Mouse (Mus musculus) lung, embryonic 15.5 days (tissue): ENCODE measurements around the gene Trex1. TPM values are rescaled to one million over a fixed set of nuclear protein-coding genes. Genes with fewer than 3 reads are reported as not detected.
A peak's percentile ranks its signal among the peaks of the same experiment; 100 is the strongest.

Experiments
- ATAC-seq: fragments of 200-750 bp; cut with Nextera tagmentation; 2 replicates; pipeline ENCODE4 v1.8.0; 2017; ENCODE audit warnings: moderate number of reproducible peaks, borderline replicate concordance; ENCODE audit not compliant: low FRiP score, low TSS enrichment; ENCODE audit errors: extremely low read depth
- H3K27ac ChIP-seq: fragments of 300-500 bp; sonication (generic); 2 replicates; pipeline ENCODE4 v1.5.1; 2015; ENCODE audit warnings: moderate library complexity, mild to moderate bottlenecking, inconsistent platforms
- H3K27me3 ChIP-seq: fragments of 300-500 bp; sonication (generic); 2 replicates; pipeline ENCODE4 v1.6.1; 2015; ENCODE audit warnings: inconsistent platforms
- H3K36me3 ChIP-seq: fragments of 300-500 bp; sonication (generic); 2 replicates; pipeline ENCODE4 v1.6.1; 2015; ENCODE audit warnings: inconsistent platforms
- H3K4me1 ChIP-seq: fragments of 300-500 bp; sonication (generic); 2 replicates; pipeline ENCODE4 v1.6.1; 2015; ENCODE audit warnings: inconsistent platforms
- H3K4me2 ChIP-seq: fragments of 300-500 bp; sonication (generic); 2 replicates; pipeline ENCODE4 v1.6.1; 2015; ENCODE audit warnings: inconsistent platforms, mild to moderate bottlenecking, moderate library complexity
- H3K4me3 ChIP-seq: fragments of 300-500 bp; sonication (generic); 2 replicates; pipeline ENCODE4 v1.5.1; 2015; ENCODE audit warnings: mild to moderate bottlenecking, inconsistent platforms
- H3K9ac ChIP-seq: fragments of 300-500 bp; sonication (generic); 2 replicates; pipeline ENCODE4 v1.6.1; 2015; ENCODE audit warnings: inconsistent platforms
- H3K9me3 ChIP-seq: fragments of 300-500 bp; sonication (generic); 2 replicates; pipeline ENCODE4 v1.6.1; 2016; ENCODE audit warnings: inconsistent platforms
- WGBS: fragments of 180-500 bp; shearing (Covaris S2); methylation state at CpG from one replicate; pipeline ENCODE4 v1.1.7; 2015; 5-methylcytosine and 5-hydroxymethylcytosine counted together
- polyA plus RNA-seq: library from polyadenylated mRNA; unstranded; fragments of >200 nt; fragmentation: Nextera tagmentation; extraction: Ambion mirVana; gene quantifications from 2 replicates; pipeline ENCODE4 v1.2.1, GENCODE M21; 2015

The Trex1 gene
- polyA plus RNA-seq, 1 experiment from 2014 or later = 14.0 TPM

DNA sequence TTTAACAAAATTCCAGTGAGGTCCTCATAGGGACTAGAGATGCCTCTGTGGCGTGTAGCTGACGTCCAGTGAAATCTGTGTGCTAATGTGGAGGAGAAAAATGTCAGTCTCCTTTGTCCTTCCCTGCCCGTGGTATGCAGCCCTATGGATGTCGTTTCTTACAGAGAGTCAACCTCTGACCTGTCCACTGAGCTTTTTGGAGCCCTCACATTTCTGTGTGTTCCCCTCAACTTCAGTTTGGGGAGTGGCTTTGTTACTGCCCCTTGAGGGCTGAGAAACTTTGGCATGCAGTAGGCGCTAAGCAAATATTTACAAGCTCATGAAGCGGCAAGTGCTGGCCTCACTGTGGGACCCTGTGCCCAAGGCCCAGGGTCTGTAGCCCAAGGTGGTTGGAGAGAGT lies 37.8 kb upstream of the Trex1 start:
- H3K4me1 ChIP-seq = peaks cover 62% of the 10 kb centered on the region
- no peak for ATAC-seq
- H3K9ac ChIP-seq = peak overlapping the region; percentile 95
- 14% methylated on average over 6 of the region's 6 CpGs for WGBS
- H3K27ac ChIP-seq = peak overlapping the region; percentile 99
- H3K9me3 ChIP-seq = no peaks in the 10 kb centered on the region
- peaks cover 17% of the 10 kb centered on the region for H3K36me3 ChIP-seq
- H3K4me3 ChIP-seq = peak overlapping the region; percentile 79
- peak overlapping the region; percentile 83 for H3K4me2 ChIP-seq
- no peaks in the 10 kb centered on the region for H3K27me3 ChIP-seq

DNA sequence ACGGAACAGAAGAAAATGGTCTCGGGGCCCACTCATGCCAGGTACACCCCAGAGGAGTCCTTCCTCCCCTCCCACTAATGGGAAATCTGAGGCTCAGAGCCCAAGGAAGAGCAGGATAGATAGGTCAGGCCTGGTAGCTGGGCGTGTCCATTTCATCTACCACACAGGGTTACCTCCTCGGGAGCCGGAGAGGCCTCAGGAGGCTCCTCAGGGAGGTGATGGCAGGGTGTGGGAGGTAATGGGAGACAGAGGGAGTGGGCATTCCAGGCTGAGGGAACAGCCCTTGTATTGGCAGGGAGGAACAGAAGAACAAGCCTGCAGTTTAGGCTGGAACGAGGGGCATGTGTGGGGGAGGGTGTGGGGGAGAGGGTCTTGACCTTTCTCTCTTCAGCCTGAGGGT lies 37.3 kb upstream of the Trex1 start:
- no peak for ATAC-seq
- Histone ChIP-seq H3K27ac (peak overlapping the region; percentile 99), H3K4me2 (peak overlapping the region; percentile 83), H3K36me3 (peaks cover 13% of the 10 kb centered on the region), H3K27me3 (no peaks in the 10 kb centered on the region), H3K4me3 (peak overlapping the region; percentile 79), H3K4me1 (peaks cover 62% of the 10 kb centered on the region), H3K9me3 (no peaks in the 10 kb centered on the region), H3K9ac (peak overlapping the region; percentile 95)
- 22% methylated on average over 6 of the region's 6 CpGs for WGBS

DNA sequence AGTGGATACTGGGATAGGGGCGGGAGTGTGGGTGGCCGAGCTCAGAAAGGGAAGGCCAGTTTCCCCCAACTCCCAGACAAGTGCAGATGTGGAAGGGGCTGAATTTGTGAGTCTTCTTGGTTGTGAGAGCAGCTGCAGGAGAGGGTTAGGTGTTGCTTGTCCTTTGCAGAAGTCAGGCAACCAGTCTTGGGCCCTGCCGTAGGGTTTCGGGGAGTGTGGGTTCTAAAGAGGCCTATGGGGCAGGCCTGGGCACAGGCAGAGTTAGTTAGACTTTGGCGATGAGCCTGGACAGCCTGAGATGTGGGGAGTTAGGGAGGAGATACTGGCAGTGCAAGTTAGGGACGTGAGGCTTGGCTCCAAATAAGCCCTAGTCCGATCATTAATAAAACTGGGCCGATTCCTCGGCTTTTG lies 36.7 kb upstream of the Trex1 start:
- Histone ChIP-seq H3K36me3 (peaks cover 8% of the 10 kb centered on the region), H3K4me3 (peak overlapping the region; percentile 79), H3K9me3 (no peaks in the 10 kb centered on the region), H3K9ac (peak overlapping the region; percentile 95), H3K4me1 (peaks cover 62% of the 10 kb centered on the region), H3K27ac (peak overlapping the region; percentile 99), H3K27me3 (no peaks in the 10 kb centered on the region), H3K4me2 (peak overlapping the region; percentile 83)
- WGBS = 10% methylated on average over 9 of the region's 9 CpGs
- ATAC-seq = no peak

DNA sequence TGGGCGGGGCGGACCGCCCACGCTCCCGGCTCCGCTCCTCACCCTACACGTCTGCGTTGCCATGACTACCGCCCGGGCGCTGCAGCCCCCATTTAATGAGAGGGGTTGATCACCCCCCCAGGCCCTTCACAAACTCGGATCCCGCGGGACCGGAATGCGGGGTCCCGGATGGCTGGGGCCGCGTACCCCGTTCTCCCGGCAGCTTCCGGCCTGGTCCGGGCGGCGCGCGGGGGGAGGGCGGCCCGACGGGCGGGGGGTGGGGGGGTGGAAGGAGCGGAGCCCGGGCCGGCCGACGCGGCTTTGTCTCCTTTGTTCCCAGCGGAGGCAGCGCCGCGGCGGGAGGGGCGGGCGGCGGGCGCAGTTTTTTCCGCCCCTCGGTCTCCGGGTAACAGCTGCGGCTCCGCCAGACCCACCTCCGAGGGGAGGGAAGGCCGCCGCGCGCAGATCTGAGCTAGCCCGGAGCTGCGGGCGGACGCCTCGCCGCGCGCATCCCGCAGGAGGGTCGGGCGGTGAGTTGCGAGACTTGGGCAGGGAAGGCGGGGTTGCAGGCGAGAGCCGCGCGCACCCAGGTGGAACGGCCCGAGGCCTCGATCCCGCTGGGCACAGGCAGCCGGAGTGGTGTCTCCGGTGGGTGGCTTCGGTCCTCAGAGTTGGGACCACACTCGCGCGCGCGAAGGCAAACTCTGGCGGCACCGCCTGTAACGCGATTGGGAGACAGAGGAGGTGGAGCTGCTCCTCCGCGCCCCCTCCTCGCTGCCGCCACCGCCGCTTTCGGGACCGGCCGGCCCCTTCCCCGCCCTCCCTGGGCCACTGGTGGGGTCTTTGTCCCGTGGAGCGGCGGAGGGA lies 35.8 kb upstream of the Trex1 start, which contains the start of gene Plxnb1:
Gene Plxnb1, plus strand, starts transcription at position 253 of the 846 bp plus-strand sequence.
- Histone ChIP-seq H3K36me3 (peaks cover 8% of the 10 kb centered on the region), H3K9me3 (no peaks in the 10 kb centered on the region), H3K27me3 (no peaks in the 10 kb centered on the region), H3K4me1 (peaks cover 63% of the 10 kb centered on the region), H3K4me2 (peak within 1 kb of the TSS; percentile 83), H3K9ac (peak within 1 kb of the TSS; percentile 95), H3K4me3 (peak within 1 kb of the TSS; percentile 79), H3K27ac (peak within 1 kb of the TSS; percentile 99)
- under 1% methylated on average over 98 of the region's 102 CpGs for WGBS
- peak; percentile 61 for ATAC-seq

DNA sequence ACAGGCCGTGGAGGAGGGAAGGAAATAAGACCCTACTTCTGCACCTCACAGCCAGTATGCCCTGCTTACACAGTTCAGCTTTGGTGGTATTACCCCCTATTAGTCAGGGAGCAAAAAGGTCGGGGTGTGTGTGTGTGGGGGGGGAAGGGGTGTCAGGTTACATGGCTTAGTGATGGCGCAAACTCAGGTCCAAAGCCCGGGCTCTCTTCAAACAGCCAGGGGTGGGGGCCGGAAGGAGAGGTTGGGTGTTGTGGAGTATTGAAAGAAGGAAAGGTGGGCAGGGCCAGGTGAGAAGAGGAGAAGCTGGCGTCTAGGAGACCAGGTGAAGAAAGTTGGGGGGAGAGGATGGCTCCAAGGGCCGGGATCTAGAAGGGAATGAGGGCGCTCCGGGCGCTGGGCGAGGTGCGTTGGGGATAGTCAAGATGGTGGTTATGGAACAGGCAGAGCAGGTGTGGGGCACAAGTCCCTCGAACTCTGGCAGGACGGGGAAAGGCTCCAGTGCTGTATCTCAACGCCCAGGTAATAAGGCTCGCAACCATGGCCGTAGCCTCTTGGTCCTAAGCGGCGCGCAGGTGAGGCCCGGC lies 35.1 kb upstream of the Trex1 start:
- H3K9me3 ChIP-seq = no peaks in the 10 kb centered on the region
- H3K27ac ChIP-seq = peak overlapping the region; percentile 99
- H3K36me3 ChIP-seq = peaks cover 2% of the 10 kb centered on the region; the same call in 1 of the 2 replicates
- H3K4me2 ChIP-seq = peak overlapping the region; percentile 83
- H3K4me3 ChIP-seq = peak overlapping the region; percentile 79
- peaks cover 61% of the 10 kb centered on the region for H3K4me1 ChIP-seq
- H3K27me3 ChIP-seq = no peaks in the 10 kb centered on the region
- under 1% methylated on average over 21 of the region's 21 CpGs for WGBS
- H3K9ac ChIP-seq = peak overlapping the region; percentile 95
- ATAC-seq = peak; percentile 11

DNA sequence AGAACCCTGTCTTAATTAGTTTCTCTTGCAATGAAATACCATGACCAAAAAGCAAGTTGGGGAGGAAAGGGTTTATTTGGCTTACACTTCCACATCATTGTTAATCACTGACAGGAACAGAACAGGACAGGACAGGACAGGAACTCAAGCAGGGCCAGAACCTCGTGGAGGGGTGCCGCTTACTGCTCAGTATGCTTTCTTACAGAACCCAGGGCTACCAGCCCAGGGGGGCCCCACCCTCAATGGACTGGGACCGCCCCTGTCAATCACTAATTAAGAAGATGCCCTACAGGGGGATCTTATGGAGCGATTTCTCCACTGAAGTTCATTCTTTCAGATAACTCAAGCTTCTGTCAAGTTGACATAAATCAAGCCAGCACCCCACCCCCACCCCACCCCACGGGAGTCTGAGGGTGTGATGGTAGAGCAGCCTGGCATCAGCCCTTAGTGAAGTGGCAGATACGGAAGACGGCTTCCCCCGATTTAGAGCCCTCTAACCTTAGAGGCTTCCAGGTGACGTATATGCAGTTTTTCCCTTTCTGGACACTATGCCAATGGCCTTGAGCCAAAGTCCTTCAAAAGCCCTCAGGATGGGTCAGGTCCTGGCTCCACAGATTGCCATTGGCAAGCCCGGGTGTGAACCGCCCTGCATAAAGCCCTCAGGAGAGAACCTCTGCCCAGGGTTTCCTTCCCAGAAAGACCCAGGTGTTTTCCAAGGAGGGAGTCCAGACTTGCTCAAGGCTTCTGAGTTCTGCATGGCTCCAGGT lies 34.4 kb upstream of the Trex1 start:
- 0 out of 2 replicates have a peak, but pooled peaks have one; percentile 0 for ATAC-seq
- H3K4me2 ChIP-seq = peak overlapping the region; percentile 83
- H3K36me3 ChIP-seq = no peaks in the 10 kb centered on the region
- H3K27me3 ChIP-seq = no peaks in the 10 kb centered on the region
- peak overlapping the region; percentile 99 for H3K27ac ChIP-seq
- no peaks in the 10 kb centered on the region for H3K9me3 ChIP-seq
- peak overlapping the region; percentile 79 for H3K4me3 ChIP-seq
- peaks cover 55% of the 10 kb centered on the region for H3K4me1 ChIP-seq
- 6% methylated on average over 11 of the region's 11 CpGs for WGBS
- peak overlapping the region; percentile 95 for H3K9ac ChIP-seq

DNA sequence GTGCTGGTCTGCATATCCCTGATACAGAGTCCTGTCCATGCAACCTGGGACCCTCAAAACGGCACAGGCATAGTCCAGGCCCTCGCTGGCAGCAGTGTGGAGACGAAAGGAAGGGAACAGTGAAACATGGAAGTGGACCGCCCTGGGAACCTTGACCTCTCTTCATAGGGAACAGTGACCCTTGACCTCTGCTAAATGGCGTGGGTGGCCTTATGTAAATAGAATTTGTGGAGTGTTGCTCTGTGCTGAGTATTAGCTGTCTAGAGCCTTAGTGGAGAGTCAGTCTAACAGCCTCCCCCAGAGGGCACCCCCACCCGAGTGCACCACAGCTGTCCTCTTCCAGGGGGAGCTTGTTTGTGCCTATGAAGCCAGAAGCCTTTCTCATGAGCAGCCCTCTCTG lies 33.3 kb upstream of the Trex1 start:
- no peaks in the 10 kb centered on the region for H3K27me3 ChIP-seq
- no peak overlapping the region for H3K4me3 ChIP-seq
- peaks cover 48% of the 10 kb centered on the region for H3K4me1 ChIP-seq
- 57% methylated on average over 6 of the region's 6 CpGs for WGBS
- 0 out of 2 replicates have a peak overlapping the region, but pooled peaks have one; percentile 99 for H3K27ac ChIP-seq
- H3K9me3 ChIP-seq = no peaks in the 10 kb centered on the region
- no peak overlapping the region for H3K9ac ChIP-seq
- ATAC-seq = no peak
- H3K4me2 ChIP-seq = no peak overlapping the region
- H3K36me3 ChIP-seq = no peaks in the 10 kb centered on the region

DNA sequence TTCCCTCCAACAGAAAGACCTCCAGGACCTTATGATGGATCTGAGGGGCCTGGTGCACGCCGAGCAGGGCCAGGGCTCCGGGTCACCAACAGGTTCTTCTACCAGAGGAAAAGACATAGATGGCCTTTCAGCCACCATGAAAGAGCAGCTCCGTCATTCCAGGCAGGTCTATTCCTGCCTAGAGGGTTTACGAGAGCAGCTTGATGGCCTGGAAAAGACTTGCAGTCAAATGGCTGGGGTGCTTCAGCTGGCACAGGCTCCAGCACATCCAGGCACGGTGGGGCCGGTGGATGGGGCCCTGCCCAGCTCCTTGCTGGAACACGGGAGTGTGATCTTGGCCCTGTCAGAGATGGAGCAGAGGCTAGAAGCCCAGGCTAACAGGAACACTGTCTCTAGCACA lies 32.3 kb upstream of the Trex1 start:
- Histone ChIP-seq H3K4me2 (no peak overlapping the region), H3K27me3 (no peaks in the 10 kb centered on the region), H3K9me3 (no peaks in the 10 kb centered on the region), H3K27ac (no peak overlapping the region), H3K4me1 (peaks cover 44% of the 10 kb centered on the region), H3K4me3 (no peak overlapping the region), H3K9ac (no peak overlapping the region), H3K36me3 (no peaks in the 10 kb centered on the region)
- no peak for ATAC-seq
- WGBS = 86% methylated on average over 8 of the region's 8 CpGs

DNA sequence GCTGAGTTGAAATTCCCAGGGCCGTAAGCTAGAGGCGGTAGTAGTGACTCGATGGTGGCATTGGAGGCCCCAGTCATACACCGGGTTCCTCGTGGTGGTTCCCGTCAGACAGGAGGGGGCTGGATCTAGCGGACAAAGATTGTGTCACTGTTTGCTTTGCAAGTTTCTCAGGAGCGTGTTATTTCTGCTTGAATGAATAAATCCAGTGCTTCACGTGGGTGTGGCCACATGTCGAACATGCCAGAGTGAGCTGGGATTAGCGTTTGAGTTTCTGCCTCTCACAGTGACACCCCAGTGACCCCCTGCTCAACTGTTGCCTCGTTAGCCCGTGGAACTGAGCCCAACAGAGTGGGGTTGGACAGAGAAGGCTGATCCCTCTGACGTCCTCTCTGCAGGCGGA lies 30.9 kb upstream of the Trex1 start:
- Histone ChIP-seq H3K27me3 (no peaks in the 10 kb centered on the region), H3K4me3 (no peak overlapping the region), H3K36me3 (no peaks in the 10 kb centered on the region), H3K9me3 (no peaks in the 10 kb centered on the region), H3K4me2 (no peak overlapping the region), H3K9ac (no peak overlapping the region), H3K4me1 (peaks cover 38% of the 10 kb centered on the region), H3K27ac (no peak overlapping the region)
- WGBS = 62% methylated on average over 15 of the region's 15 CpGs
- no peak for ATAC-seq

DNA sequence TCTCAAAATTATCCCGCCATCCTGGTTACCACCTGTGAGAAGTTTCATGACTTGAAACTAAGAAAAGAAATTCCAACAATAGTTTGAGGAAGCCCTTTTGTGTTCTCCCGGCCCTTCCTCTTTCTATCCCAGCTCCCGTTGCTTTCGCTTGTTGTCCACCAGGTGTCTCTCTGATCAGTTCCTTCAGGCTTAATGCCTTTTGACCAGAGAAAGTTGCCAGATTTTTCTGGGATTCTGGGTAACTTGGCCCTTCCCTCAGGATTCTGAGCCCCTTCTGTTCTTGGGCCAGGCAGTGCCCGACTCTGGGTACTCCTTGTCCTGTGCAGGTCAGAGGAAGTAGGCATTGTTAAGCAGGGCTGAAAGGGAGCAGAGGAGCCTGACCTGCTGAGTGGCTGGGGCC lies 28.5 kb upstream of the Trex1 start:
- no peak for ATAC-seq
- WGBS = 7% methylated on average over 5 of the region's 5 CpGs
- H3K9me3 ChIP-seq = no peaks in the 10 kb centered on the region
- H3K9ac ChIP-seq = no peak overlapping the region
- H3K36me3 ChIP-seq = no peaks in the 10 kb centered on the region
- no peaks in the 10 kb centered on the region for H3K27me3 ChIP-seq
- peaks cover 23% of the 10 kb centered on the region for H3K4me1 ChIP-seq
- no peak overlapping the region for H3K27ac ChIP-seq
- H3K4me3 ChIP-seq = no peak overlapping the region
- H3K4me2 ChIP-seq = no peak overlapping the region

DNA sequence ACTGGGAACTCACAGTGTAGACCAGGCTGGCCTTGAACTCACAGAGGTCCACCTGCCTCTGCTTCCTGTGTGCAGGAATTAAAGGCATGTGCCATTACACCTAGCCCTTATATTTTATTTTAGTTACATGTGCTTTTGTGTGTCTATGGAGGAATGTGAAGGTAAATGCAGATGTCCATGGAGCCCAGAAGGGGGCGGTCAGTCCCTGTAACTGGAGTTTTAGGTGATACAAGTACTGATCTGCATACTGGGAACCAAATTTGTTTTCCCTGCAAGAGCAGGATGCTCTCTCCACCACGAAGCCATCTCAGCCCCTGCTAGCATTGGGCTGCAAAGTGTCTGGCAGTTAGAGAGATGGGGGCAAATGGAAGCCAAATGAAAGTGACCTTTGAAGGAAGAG lies 25.4 kb upstream of the Trex1 start:
- H3K4me3 ChIP-seq = no peak overlapping the region
- H3K9me3 ChIP-seq = no peaks in the 10 kb centered on the region
- no peak overlapping the region for H3K9ac ChIP-seq
- peaks cover 8% of the 10 kb centered on the region for H3K36me3 ChIP-seq
- H3K27ac ChIP-seq = no peak overlapping the region
- H3K27me3 ChIP-seq = no peaks in the 10 kb centered on the region
- no peak for ATAC-seq
- H3K4me1 ChIP-seq = peaks cover 30% of the 10 kb centered on the region
- WGBS = 13% methylated on average over 2 of the region's 2 CpGs
- no peak overlapping the region for H3K4me2 ChIP-seq
